Mouse (Mus musculus) E14TG2a.4 (cell line): ENCODE data around the gene Camk1d.

Experiments
- CTCF ChIP-seq: conservative IDR thresholded peaks from 2 replicates; pipeline ENCODE4 v1.5.1; 2014; ENCODE audit warnings: low read length
- NANOG ChIP-seq: IDR thresholded peaks from 2 replicates; pipeline ENCODE4 v1.6.1; 2014; ENCODE audit warnings: borderline replicate concordance, low read length, mixed read lengths

DNA sequence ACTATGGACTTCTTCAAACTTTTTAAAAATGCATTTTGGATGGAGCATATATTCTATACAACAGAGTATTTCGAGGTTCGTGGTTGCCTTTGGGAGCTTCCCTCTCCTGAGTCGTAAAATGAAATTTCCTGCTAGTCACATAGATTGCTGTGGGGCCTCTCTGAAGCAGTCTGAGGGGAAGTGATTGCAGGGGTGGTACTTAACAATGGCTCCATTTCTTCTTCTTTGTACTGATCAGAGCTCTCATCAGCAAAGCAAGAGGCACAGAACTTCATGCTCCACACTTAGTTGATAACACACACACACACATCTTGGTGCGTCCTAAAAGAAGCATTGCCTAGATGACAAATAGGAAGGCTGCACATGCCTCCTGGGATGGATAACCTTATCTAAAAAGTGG lies 114.6 kb downstream of the Camk1d start:
- TF ChIP-seq CTCF (no peak), NANOG (no peak)
